Mouse (Mus musculus): ENCODE measurements around the gene Tectb. TPM values are rescaled to one million over a fixed set of nuclear protein-coding genes. Genes with fewer than 3 reads are reported as not detected.

Gene Tectb
- polyA plus RNA-seq, 1 experiment: 0.18 TPM

Other genes with a start within 250 kb of the Tectb start
- 38.3 and 46.9 TPM in 2 replicates for gene Gpam, start 53.5 kb upstream of the Tectb start, polyA plus RNA-seq (2012; rRNA removed)
- 3.8 and 4.6 TPM in 2 replicates for gene Gucy2g, start 60.5 kb downstream of the Tectb start, polyA plus RNA-seq (2012; rRNA removed)
- 24.2 and 25.8 TPM in 2 replicates for gene Acsl5, start 71.2 kb downstream of the Tectb start, polyA plus RNA-seq (2012; rRNA removed)
- 25.3 and 29.0 TPM in 2 replicates for gene Zdhhc6, start 135.3 kb downstream of the Tectb start, polyA plus RNA-seq (2012; rRNA removed)
- gene Vti1a, start 135.6 kb downstream of the Tectb start, polyA plus RNA-seq (2012; rRNA removed): 36.2 and 37.9 TPM in 2 replicates

Measured in frontal cortex, adult 2 months (tissue).